Comparison of ENCODE assay signal across 10 mouse cellular contexts in the genomic region with DNA sequence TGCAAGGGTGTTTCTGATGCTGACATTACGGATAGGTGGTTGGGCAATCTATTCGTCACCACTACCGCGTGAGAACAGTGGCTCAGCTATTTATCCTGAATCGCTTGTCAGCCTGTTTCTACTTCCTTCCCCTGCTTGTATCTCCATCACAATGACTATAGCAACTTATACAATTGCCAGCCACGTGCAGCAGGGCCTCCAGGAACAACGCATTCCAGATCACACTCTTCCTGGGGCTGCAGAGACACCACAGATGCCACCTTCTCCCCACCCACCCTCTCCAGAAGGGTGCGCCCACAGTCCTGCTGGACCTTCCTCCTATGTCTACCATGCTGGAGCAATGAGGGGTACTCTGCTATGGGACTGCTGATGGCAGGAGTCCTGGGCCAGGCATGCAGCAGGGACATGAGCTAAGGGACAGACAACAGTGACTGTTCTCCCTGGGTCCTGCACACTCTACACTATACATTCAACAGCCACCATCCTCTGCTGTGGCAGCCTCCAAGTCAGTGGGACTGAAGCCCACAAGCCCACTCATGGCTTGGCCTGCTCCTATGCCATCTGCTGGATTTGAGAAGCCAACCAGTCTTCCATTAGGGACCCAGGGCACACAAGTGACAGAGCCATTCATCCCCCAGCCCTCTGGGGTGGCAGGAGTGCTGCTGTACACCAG. TPM values are rescaled to one million over a fixed set of nuclear protein-coding genes. Genes with fewer than 3 reads are reported as not detected.
A peak's percentile ranks its signal among the peaks of the same experiment; 100 is the strongest.
DNase-seq lines count a peak whose midpoint lies in the region; ATAC-seq and TF ChIP-seq lines count a peak whose summit lies in the region.
"Had no signal": no experiment of that assay in that cellular context is flagged by ENCODE, and none has a peak within 500 bp of the region (broad histone marks: within the 10 kb centered on the region; RNA-seq: fewer than 3 reads in every experiment).

No protein-coding gene starts in this region.

- H3K79me2 ChIP-seq in CH12.LX (replicated peaks; ENCODE audit: control insufficient read depth, extremely low read depth, insufficient read depth, poor library complexity, severe bottlenecking): peaks cover 46% of the 10 kb centered on the region

- no peak overlapping the region for H3K9ac ChIP-seq in CH12.LX (ENCODE audit: insufficient read depth, low read depth)
- no peak overlapping the region for H3K9ac ChIP-seq in liver, embryonic 16.5 days (ENCODE audit: low read depth, low read length)
- H3K9ac ChIP-seq: midbrain, embryonic 13.5 days had no signal

- DNase-seq in frontal cortex, adult 2 months (ENCODE audit: extremely low spot score in 1 of 2, low spot score in 1 of 2): peak; percentile 58 to 63
- DNase-seq in frontal cortex, postnatal 25 days (ENCODE audit: low spot score in 2 of 2): no peak
- no peak for DNase-seq in CH12.LX (ENCODE audit: extremely low read depth)
- peak; percentile 83 to 91 for DNase-seq in layer of hippocampus, adult 18-20 months (ENCODE audit: low spot score in 2 of 2)
- DNase-seq in thymus, postnatal 14 days: no peak
- DNase-seq in gastrocnemius, postnatal 14 days: no peak

- TF ChIP-seq POLR2A in CH12.LX (IDR thresholded peaks at IDR 0.05; ENCODE audit: low read depth, low read length): no peak

- no peak for TF ChIP-seq CTCF in CH12.LX (conservative IDR thresholded peaks at IDR 0.05 in 1 of 2, IDR thresholded peaks at IDR 0.05 in 1 of 2; ENCODE audit: low read depth in 2 of 2, low read length in 2 of 2)

- dilution Hi-C loops in CH12.LX (cut with MboI; ENCODE audit: extremely low pct_ligation_motif_present, extremely low pct_unique_long_range_greater_than_20kb, low sequenced_read_pairs): no loop called here

- no peak for TF ChIP-seq EP300 in CH12.LX (IDR thresholded peaks at IDR 0.05; ENCODE audit: low read length)

- H3K4me2 ChIP-seq in CH12.LX (ENCODE audit: insufficient read depth, low read depth, poor library complexity, severe bottlenecking): no peak overlapping the region
- no peak overlapping the region for H3K4me2 ChIP-seq in liver, embryonic 16.5 days (ENCODE audit: low read depth, low read length)
- H3K4me2 ChIP-seq: midbrain, embryonic 13.5 days had no signal

- peaks cover 16% of the 10 kb centered on the region for H3K9me3 ChIP-seq in CH12.LX (replicated peaks; ENCODE audit: low read length)
- H3K9me3 ChIP-seq in liver, embryonic 16.5 days (replicated peaks; ENCODE audit: control insufficient read depth, low read length): peaks cover 3% of the 10 kb centered on the region; the same call in 1 of the 2 replicates
- H3K9me3 ChIP-seq: midbrain, embryonic 13.5 days had no signal

- no peaks in the 10 kb centered on the region for H3K27me3 ChIP-seq in CH12.LX (replicated peaks)
- H3K27me3 ChIP-seq in liver, embryonic 16.5 days (ENCODE audit: control insufficient read depth, insufficient read depth, low read depth, low read length): no peaks in the 10 kb centered on the region
- H3K27me3 ChIP-seq: midbrain, embryonic 13.5 days had no signal

- peak; percentile 11; the same call in 1 of the 2 replicates for ATAC-seq in liver, embryonic 16.5 days (ENCODE audit: low read depth)
- no peak for ATAC-seq in inflammation-experienced regulatory T-cells, adult 6 months
- ATAC-seq: activated CD4-positive, CD25-positive, alpha-beta regulatory T cell, adult 4 months; midbrain, embryonic 13.5 days had no signal

- H3K4me3 ChIP-seq in CH12.LX (replicated peaks in 1 of 3; ENCODE audit: low read depth in 2 of 3, low read length in 2 of 3, poor library complexity in 1 of 3): no peak overlapping the region
- no peak overlapping the region for H3K4me3 ChIP-seq in liver, embryonic 16.5 days (ENCODE audit: low read depth, low read length)
- H3K4me3 ChIP-seq: midbrain, embryonic 13.5 days had no signal

- peaks cover 51 to 96% of the 10 kb centered on the region in 2 experiments for H3K36me3 ChIP-seq in CH12.LX (replicated peaks in 1 of 2; ENCODE audit: control insufficient read depth in 1 of 2, insufficient read depth in 1 of 2, low read length in 1 of 2)
- no peaks in the 10 kb centered on the region for H3K36me3 ChIP-seq in liver, embryonic 16.5 days (ENCODE audit: control insufficient read depth, insufficient read depth)

- peaks cover 39 to 93% of the 10 kb centered on the region in 2 experiments for H3K4me1 ChIP-seq in CH12.LX (ENCODE audit: control insufficient read depth in 1 of 2, insufficient read depth in 2 of 2)
- H3K4me1 ChIP-seq in liver, embryonic 16.5 days (ENCODE audit: control insufficient read depth, low read depth, low read length): peaks cover 15% of the 10 kb centered on the region

- 36% methylated on average over 8 of the region's 8 CpGs for WGBS in liver, embryonic 16.5 days (ENCODE audit: insufficient replicate concordance)

- H3K27ac ChIP-seq in CH12.LX (ENCODE audit: insufficient read depth, low read depth): peak overlapping the region; percentile 13
- H3K27ac ChIP-seq in liver, embryonic 16.5 days (ENCODE audit: low read length): 0 out of 2 replicates have a peak overlapping the region, but pooled peaks have one; percentile 33
- H3K27ac ChIP-seq: midbrain, embryonic 13.5 days had no signal

- intact Hi-C loops in gastrocnemius, postnatal 14 days (cut with DNase I; ENCODE audit: low total_unique reads): no loop called here

- in situ Hi-C loops in CH12.LX (cut with MboI; ENCODE audit: low pct_ligation_motif_present, low pct_unique_long_range_greater_than_20kb, low sequenced_read_pairs): no loop called here

- no peak for TF ChIP-seq RAD21 in CH12.LX (IDR thresholded peaks at IDR 0.05; ENCODE audit: low read depth, low read length)

TF ChIP-seq in CH12.LX, 34 proteins besides CTCF, POLR2A, EP300 and RAD21:
- TF ChIP-seq MXI1 (IDR thresholded peaks at IDR 0.05; ENCODE audit: low read depth, low read length): no peak
- TF ChIP-seq POLR2AphosphoS2 (IDR thresholded peaks at IDR 0.05; ENCODE audit: low read depth, low read length): no peak
- no peak for TF ChIP-seq CHD2 (IDR thresholded peaks at IDR 0.05; ENCODE audit: low read length)
- no peak for TF ChIP-seq IRF4 (IDR thresholded peaks at IDR 0.05; ENCODE audit: low read depth, low read length)
- TF ChIP-seq MYC (IDR thresholded peaks at IDR 0.05; ENCODE audit: low read depth, low read length): no peak
- TF ChIP-seq ZNF384 (IDR thresholded peaks at IDR 0.05; ENCODE audit: low read depth, low read length): no peak
- TF ChIP-seq ZMIZ1 (IDR thresholded peaks at IDR 0.05; ENCODE audit: low read depth, low read length): no peak
- no peak for TF ChIP-seq HCFC1 (IDR thresholded peaks at IDR 0.05; ENCODE audit: low read depth, low read length)
- no peak for TF ChIP-seq CHD1 (IDR thresholded peaks at IDR 0.05; ENCODE audit: low read depth, low read length)
- TF ChIP-seq TBP (conservative IDR thresholded peaks at IDR 0.05; ENCODE audit: low read depth, low read length): no peak
- no peak for TF ChIP-seq MAX (IDR thresholded peaks at IDR 0.05; ENCODE audit: low read length)
- TF ChIP-seq NRF1 (IDR thresholded peaks at IDR 0.05; ENCODE audit: low read depth, low read length): no peak
- TF ChIP-seq KAT2A (IDR thresholded peaks at IDR 0.05; ENCODE audit: insufficient replicate concordance, low read length): no peak
- TF ChIP-seq GABPA (IDR thresholded peaks at IDR 0.05; ENCODE audit: insufficient replicate concordance, low read depth, low read length): no peak
- TF ChIP-seq ZC3H11A (IDR thresholded peaks at IDR 0.05; ENCODE audit: low read depth, low read length): no peak
- no peak for TF ChIP-seq ETS1 (conservative IDR thresholded peaks at IDR 0.05; ENCODE audit: low read depth, low read length)
- no peak for TF ChIP-seq TCF12 (IDR thresholded peaks at IDR 0.05; ENCODE audit: low read depth, low read length)
- no peak for TF ChIP-seq PAX5 (IDR thresholded peaks at IDR 0.05; ENCODE audit: low read length)
- no peak for TF ChIP-seq MEF2A (IDR thresholded peaks at IDR 0.05; ENCODE audit: borderline replicate concordance, low read depth, low read length)
- TF ChIP-seq BHLHE40 (IDR thresholded peaks at IDR 0.05; ENCODE audit: low read depth, low read length): no peak

RNA-seq across cellular contexts. Expression of gene Sh3bp5, which starts 42.9 kb away (rescaled TPM):
- 38.4 and 44.0 TPM in 2 replicates for polyA plus RNA-seq in frontal cortex, adult 2 months (2012; rRNA removed)
- total RNA-seq in CH12.LX (2012; rRNA removed) (50.2 and 64.6 TPM in 2 replicates), CH12.LX (2014; rRNA removed) (53.0 and 57.4 TPM in 2 replicates)
- polyA plus RNA-seq in CH12.LX (2012; ENCODE audit: insufficient read length, low read depth): 158 and 164 TPM in 2 replicates
- 100 to 1,000 TPM; 158 to 165 TPM for total RNA-seq in layer of hippocampus, adult 18-20 months (2021)
- 19.3 and 22.1 TPM in 2 replicates for polyA plus RNA-seq in liver, embryonic 16.5 days (2015; fragmentation: Nextera tagmentation; extraction: Ambion mirVana)
- polyA plus RNA-seq in inflammation-experienced regulatory T-cells, adult 6 months (2017; shearing (Covaris generic)): 10 to 100 TPM in 1 of 3 experiments, 1 to 10 TPM in 2; 5.4 to 11.5 (median 7.1) TPM
- total RNA-seq in gastrocnemius, postnatal 14 days (2021): 10 to 100 TPM; 50.8 to 56.6 TPM

RNA-seq across cellular contexts. Expression of gene Capn7, which starts 56.6 kb away (rescaled TPM):
- 32.1 and 33.7 TPM in 2 replicates for polyA plus RNA-seq in frontal cortex, adult 2 months (2012; rRNA removed)
- total RNA-seq in CH12.LX (2012; rRNA removed) (27.9 and 31.4 TPM in 2 replicates), CH12.LX (2014; rRNA removed) (45.0 and 53.7 TPM in 2 replicates)
- 33.3 and 34.8 TPM in 2 replicates for polyA plus RNA-seq in CH12.LX (2012; ENCODE audit: insufficient read length, low read depth)
- total RNA-seq in layer of hippocampus, adult 18-20 months (2021): 10 to 100 TPM; 37.6 to 41.5 TPM
- 15.0 and 15.2 TPM in 2 replicates for polyA plus RNA-seq in liver, embryonic 16.5 days (2015; fragmentation: Nextera tagmentation; extraction: Ambion mirVana)
- 10 to 100 TPM; 18.0 to 20.5 (median 18.9) TPM for polyA plus RNA-seq in inflammation-experienced regulatory T-cells, adult 6 months (2017; shearing (Covaris generic))
- total RNA-seq in gastrocnemius, postnatal 14 days (2021): 10 to 100 TPM; 24.6 to 25.6 TPM

Comparison
In these comparisons a context has a peak if more than half of its experiments do, and no peak if none do; other contexts are left out.
1. DNase-seq: peak in frontal cortex, adult 2 months (2 of 2) and layer of hippocampus, adult 18-20 months (2 of 2); none in frontal cortex, postnatal 25 days (0 of 2), CH12.LX (single experiment), thymus, postnatal 14 days (single experiment) and gastrocnemius, postnatal 14 days (single experiment).